ENCODE assay signal across 8 mouse cellular contexts in the genomic region with DNA sequence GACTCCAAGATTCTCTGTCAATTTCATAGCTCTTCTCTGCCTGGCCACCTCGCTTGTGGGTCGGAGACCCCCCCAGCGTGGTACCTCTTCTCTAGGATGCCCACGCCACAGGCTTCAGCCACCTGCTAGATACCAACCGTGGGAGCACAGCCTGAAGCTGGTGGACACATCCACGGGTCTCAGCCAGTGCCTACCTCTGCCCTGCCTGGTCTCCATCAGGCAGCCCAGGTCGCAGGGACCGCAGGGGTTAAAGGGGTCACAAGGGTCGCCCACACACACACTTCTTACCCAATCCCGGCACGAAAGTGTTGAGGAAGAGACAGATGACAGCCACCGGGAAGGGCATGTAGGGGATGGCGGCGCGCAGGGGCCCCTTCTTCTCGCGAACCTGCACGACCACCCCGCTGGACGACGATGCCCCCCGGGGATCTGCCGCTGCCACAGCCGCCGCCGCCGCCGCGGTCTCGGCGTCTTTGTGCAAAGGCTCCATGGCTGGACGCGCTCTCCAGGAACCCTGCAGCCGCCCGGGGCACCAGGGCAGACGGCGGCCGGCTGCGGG. TPM values are rescaled to one million over a fixed set of nuclear protein-coding genes. Genes with fewer than 3 reads are reported as not detected.
A peak's percentile ranks its signal among the peaks of the same experiment; 100 is the strongest.
DNase-seq lines count a peak whose midpoint lies in the region; ATAC-seq and TF ChIP-seq lines count a peak whose summit lies in the region.

No protein-coding gene starts in this region.

- no peaks in the 10 kb centered on the region for H3K9me3 ChIP-seq in heart, embryonic 12.5 days (replicated peaks)
- no peaks in the 10 kb centered on the region for H3K9me3 ChIP-seq in hindbrain, embryonic 11.5 days (ENCODE audit: control insufficient read depth, low read length)
- H3K9me3 ChIP-seq in midbrain, embryonic 11.5 days (ENCODE audit: control insufficient read depth, low read length) = no peaks in the 10 kb centered on the region

- H3K36me3 ChIP-seq in heart, embryonic 12.5 days = no peaks in the 10 kb centered on the region
- H3K36me3 ChIP-seq in hindbrain, embryonic 11.5 days (ENCODE audit: control insufficient read depth, insufficient read depth, low read length) = no peaks in the 10 kb centered on the region
- H3K36me3 ChIP-seq in midbrain, embryonic 11.5 days (ENCODE audit: control insufficient read depth, insufficient read depth, low read length) = no peaks in the 10 kb centered on the region

- peak overlapping the region; percentile 45 for H3K4me3 ChIP-seq in heart, embryonic 12.5 days
- H3K4me3 ChIP-seq in hindbrain, embryonic 11.5 days (ENCODE audit: low read depth, low read length) = peak overlapping the region; percentile 47
- H3K4me3 ChIP-seq in midbrain, embryonic 11.5 days (ENCODE audit: low read depth, low read length) = peak overlapping the region; percentile 43

- H3K4me2 ChIP-seq in heart, embryonic 12.5 days = peak overlapping the region; percentile 75
- peak overlapping the region; percentile 86 for H3K4me2 ChIP-seq in hindbrain, embryonic 11.5 days (replicated peaks; ENCODE audit: low read depth, low read length)
- H3K4me2 ChIP-seq in midbrain, embryonic 11.5 days = peak overlapping the region; percentile 76

- H3K9ac ChIP-seq in heart, embryonic 12.5 days = 0 out of 2 replicates have a peak overlapping the region, but pooled peaks have one; percentile 19
- peak overlapping the region; percentile 40; the same call in 1 of the 2 replicates for H3K9ac ChIP-seq in hindbrain, embryonic 11.5 days (ENCODE audit: low read depth, low read length)
- peak overlapping the region; percentile 49 for H3K9ac ChIP-seq in midbrain, embryonic 11.5 days (ENCODE audit: low read length)

- CTCF ChIA-PET in Patski (lab: Charles Lee) = interaction anchor here (1.2 kb wide), 1 partner anchor 10 kb away, joined by 5 read pairs; no protein-coding TSS in a partner anchor

- TF ChIP-seq CTCF in Patski (IDR thresholded peaks at IDR 0.05) = no peak

- 4% methylated on average over 39 of the region's 39 CpGs for WGBS in heart, embryonic 12.5 days
- 4% methylated on average over 39 of the region's 39 CpGs for WGBS in hindbrain, embryonic 11.5 days
- 3% methylated on average over 33 of the region's 39 CpGs for WGBS in midbrain, embryonic 11.5 days

- peaks cover 20% of the 10 kb centered on the region for H3K4me1 ChIP-seq in heart, embryonic 12.5 days (replicated peaks)
- H3K4me1 ChIP-seq in hindbrain, embryonic 11.5 days (replicated peaks; ENCODE audit: control insufficient read depth, insufficient read depth, low read length) = peaks cover 11% of the 10 kb centered on the region
- H3K4me1 ChIP-seq in midbrain, embryonic 11.5 days (ENCODE audit: control insufficient read depth, insufficient read depth, low read length) = peaks cover 21% of the 10 kb centered on the region

- POLR2A ChIA-PET in Patski (lab: Charles Lee) = no interaction called here

- ATAC-seq in heart, embryonic 12.5 days (ENCODE audit: insufficient number of reproducible peaks, low FRiP score) = 0 out of 2 replicates have a peak, but pooled peaks have one; percentile 24
- peak; percentile 26 for ATAC-seq in Patski
- ATAC-seq in hindbrain, embryonic 11.5 days (ENCODE audit: low FRiP score) = no peak
- ATAC-seq in midbrain, embryonic 11.5 days (ENCODE audit: low FRiP score) = peak; percentile 39; the same call in 1 of the 2 replicates
- no peak for ATAC-seq in erythroblast, adult 5-6 weeks (replicated peaks; ENCODE audit: low FRiP score, poor library complexity, severe bottlenecking)

- no peak overlapping the region for H3K27ac ChIP-seq in heart, embryonic 12.5 days (ENCODE audit: poor library complexity, severe bottlenecking)
- H3K27ac ChIP-seq in hindbrain, embryonic 11.5 days (ENCODE audit: low read depth, low read length) = no peak overlapping the region
- H3K27ac ChIP-seq in midbrain, embryonic 11.5 days (ENCODE audit: low read depth, low read length) = no peak overlapping the region

- no peak for DNase-seq in heart, adult 11 months
- no peak for DNase-seq in Patski (ENCODE audit: low read depth, low spot score)
- no peak for DNase-seq in hindbrain, embryonic 11.5 days (ENCODE audit: low spot score)
- peak; percentile 91 for DNase-seq in midbrain, embryonic 11.5 days (ENCODE audit: low spot score, missing footprints)
- no peak for DNase-seq in adrenal gland, postnatal 36 days
- no peak for DNase-seq in ovary, postnatal 14 days (ENCODE audit: low spot score)

- H3K27me3 ChIP-seq in heart, embryonic 12.5 days (replicated peaks) = peaks cover 97% of the 10 kb centered on the region
- H3K27me3 ChIP-seq in Patski = peaks cover 69% of the 10 kb centered on the region
- H3K27me3 ChIP-seq in hindbrain, embryonic 11.5 days (ENCODE audit: control insufficient read depth, insufficient read depth, low read length) = peaks cover 14% of the 10 kb centered on the region
- peaks cover 24% of the 10 kb centered on the region for H3K27me3 ChIP-seq in midbrain, embryonic 11.5 days (ENCODE audit: control insufficient read depth, insufficient read depth, low read length)

- in situ Hi-C loops in Patski (cut with MboI; ENCODE audit: low pct_unique_long_range_greater_than_20kb) = no loop called here

RNA-seq across cellular contexts. Expression of a gene that starts 0.4 kb away (rescaled TPM):
- 0.10 and 0.23 TPM in 2 replicates for polyA plus RNA-seq in heart, embryonic 12.5 days (2016; fragmentation: Nextera tagmentation; extraction: Ambion mirVana)
- polyA plus RNA-seq in Patski (2021) = not detected
- polyA plus RNA-seq in hindbrain, embryonic 11.5 days (2014; fragmentation: Nextera tagmentation; extraction: Ambion mirVana) = 0.85 and 1.0 TPM in 2 replicates
- 1.0 TPM in 2 replicates for polyA plus RNA-seq in midbrain, embryonic 11.5 days (2014; fragmentation: Nextera tagmentation; extraction: Ambion mirVana)
- total RNA-seq in adrenal gland, postnatal 36 days (2021) = under 1 TPM; 0.50 to 0.53 TPM
- total RNA-seq in erythroblast, adult 5-6 weeks (2015; ENCODE audit: low replicate concordance) = not detected in 2 replicates
- not detected in 2 replicates for total RNA-seq in erythroblast, adult 5-6 weeks (2017; ENCODE audit: low replicate concordance)

Comparison
In these comparisons a context has a peak if more than half of its experiments do, and no peak if none do; other contexts are left out.
1. ATAC-seq: peak in heart, embryonic 12.5 days (single experiment), Patski (single experiment) and midbrain, embryonic 11.5 days (single experiment); none in hindbrain, embryonic 11.5 days (single experiment) and erythroblast, adult 5-6 weeks (single experiment).
2. Peak in every context shown above with its lines, with median percentiles within 50 percentile points of each other: H3K4me2 ChIP-seq, H3K4me3 ChIP-seq and H3K9ac ChIP-seq.